Mouse (Mus musculus): ENCODE data around the gene Atg16l2.

Atg16l2 gene

GRCm38 (mm10) chr7:101232716-101233115 lies 69.3 kb downstream of the Atg16l2 start:
- CTCF ChIA-PET, result interaction anchor here (1.6 kb wide), 1 partner anchor 172 kb away, joined by 4 read pairs; no protein-coding TSS in a partner anchor

DNA sequence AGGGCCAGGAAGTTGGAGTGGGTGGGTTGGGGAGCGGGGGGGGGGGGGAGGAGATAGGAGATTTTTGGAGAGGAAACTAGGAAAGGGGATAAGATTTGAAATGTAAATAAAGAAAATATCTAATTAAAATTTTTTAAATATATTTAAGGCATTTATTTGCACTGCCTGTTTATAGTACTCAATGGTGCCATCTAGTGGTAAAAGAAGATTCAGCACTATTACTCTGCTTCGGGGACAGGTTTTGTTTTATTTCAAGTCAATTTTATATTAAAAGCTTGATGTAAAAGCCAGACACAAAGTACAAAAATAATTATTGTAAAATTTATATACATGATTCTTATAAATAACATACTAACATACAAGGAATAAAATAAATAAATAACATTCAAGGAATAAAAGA lies 70.6 kb downstream of the Atg16l2 start:
- CTCF ChIA-PET, result interaction anchor here (0.6 to 1.1 kb wide), 6 partner anchors 129 to 1285 kb away, joined by 3 to 12 read pairs (median 4); no protein-coding TSS in a partner anchor

DNA sequence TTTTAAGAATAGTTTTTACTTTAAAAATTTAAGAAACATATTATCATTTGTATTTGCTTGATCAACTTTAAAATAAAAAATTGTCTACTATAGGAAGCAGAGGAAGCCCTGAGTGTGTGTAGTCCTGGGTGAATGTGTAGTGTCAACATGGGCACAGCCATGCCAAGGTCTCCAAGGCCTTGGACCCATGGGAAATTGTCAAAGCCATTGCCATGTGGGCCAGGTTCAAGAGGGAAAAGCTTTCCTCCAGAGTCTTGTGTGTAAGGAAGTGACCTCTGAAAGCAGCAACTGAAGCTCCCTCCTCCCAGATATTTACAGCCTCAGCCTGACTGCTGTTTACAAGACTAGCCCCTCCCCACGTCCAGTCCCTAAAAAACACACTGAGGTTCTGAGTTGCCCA lies 72.7 kb downstream of the Atg16l2 start:
- CTCF ChIA-PET, result no interaction called here

DNA sequence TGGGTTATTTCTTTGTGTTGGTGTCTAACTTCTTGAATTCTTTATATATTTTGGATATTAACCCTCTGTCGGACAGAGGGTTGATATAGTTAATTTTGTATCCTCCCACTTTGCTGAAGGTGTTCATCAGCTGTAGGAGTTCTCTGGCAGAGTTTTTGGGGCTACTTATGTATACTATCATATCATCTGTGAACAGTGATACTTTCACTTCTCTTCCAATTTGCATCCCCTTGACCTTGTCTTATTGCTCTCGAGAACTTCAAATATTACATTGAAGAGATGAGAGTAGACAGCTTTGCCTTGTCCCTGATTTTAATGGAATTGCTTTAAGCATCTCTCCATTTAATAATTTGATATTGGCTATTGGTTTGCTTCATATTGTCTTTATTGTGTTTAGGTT lies 78.5 kb downstream of the Atg16l2 start:
- CTCF ChIA-PET, result interaction anchor here (0.5 to 1.7 kb wide), 2 partner anchors 10 to 13 kb away, joined by 4 to 6 read pairs; no protein-coding TSS in a partner anchor

DNA sequence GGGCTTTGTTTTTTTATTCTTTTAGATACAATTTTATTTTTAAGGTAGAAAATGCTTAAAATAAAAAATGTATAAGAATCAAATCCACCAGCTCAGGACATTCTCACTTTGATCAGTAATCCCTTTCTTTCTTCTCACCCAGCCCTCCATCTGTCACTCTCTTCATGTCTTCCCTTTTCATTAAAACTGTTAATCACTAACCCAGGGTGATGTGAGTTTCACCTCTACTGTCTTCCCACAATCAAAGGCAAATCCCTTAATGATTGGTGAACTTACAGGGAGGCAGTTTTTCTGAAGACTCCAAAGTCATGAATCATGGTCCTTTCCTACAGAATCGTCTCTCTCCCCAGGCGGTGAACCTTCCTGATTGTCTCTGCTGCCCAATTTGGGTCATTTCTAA lies 85.3 kb downstream of the Atg16l2 start:
- CTCF ChIA-PET, result no interaction called here

DNA sequence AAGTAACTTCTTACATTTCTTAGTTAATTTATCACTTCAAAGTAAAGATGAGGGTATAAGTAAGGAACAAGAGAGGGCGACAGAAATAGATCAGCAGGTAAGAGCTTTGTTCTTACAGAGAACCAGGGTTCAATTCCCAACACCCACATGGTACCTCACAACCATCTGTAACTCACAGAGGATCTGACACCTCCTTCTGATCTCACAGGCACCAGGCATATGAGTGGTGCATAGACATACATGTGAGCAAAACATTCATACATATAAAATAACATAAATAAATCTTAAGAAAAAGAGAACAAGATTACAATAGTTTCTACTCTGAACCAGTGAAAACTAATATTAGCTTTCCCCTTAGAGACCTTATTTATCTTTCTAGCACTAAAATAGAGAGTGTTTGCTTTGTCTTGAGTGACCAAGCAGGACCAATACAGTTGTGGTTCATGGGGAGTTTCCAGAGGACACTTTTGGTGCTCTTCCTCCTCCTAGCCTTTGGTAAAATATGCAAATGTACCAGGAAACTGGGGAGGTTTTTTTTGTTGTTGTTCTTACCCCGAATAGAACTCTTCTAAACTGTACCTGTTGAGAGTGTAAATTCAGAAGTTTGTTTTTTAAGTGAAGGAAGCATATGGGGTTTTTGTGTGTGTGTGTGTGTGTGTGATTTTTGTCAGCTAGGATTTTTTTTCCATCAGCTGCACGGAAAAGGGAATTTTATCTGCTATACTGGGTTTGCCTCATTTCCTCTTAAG lies 88.4 kb downstream of the Atg16l2 start:
- CTCF ChIA-PET, result interaction anchor here (0.7 to 1.3 kb wide), 2 partner anchors 10 to 97 kb away, joined by 4 read pairs; no protein-coding TSS in a partner anchor
